Mouse (Mus musculus) ES-Bruce4 (cell line): ENCODE data around the gene Lysmd4. TPM values are rescaled to one million over a fixed set of nuclear protein-coding genes. Genes with fewer than 3 reads are reported as not detected.

Experiments used
- H3K27ac ChIP-seq: 2 replicates; pipeline ENCODE4 v1.5.1; 2012; ENCODE audit warnings: low read length, inconsistent platforms; ENCODE audit not compliant: insufficient read depth
- H3K27me3 ChIP-seq: 2 replicates; pipeline ENCODE4 v1.6.1; 2012; ENCODE audit warnings: mild to moderate bottlenecking, low read length, inconsistent platforms; ENCODE audit not compliant: control insufficient read depth, poor library complexity, insufficient read depth, severe bottlenecking
- H3K36me3 ChIP-seq: 2 replicates; pipeline ENCODE4 v1.6.1; 2012; ENCODE audit warnings: inconsistent platforms, mild to moderate bottlenecking, low read length, moderate library complexity; ENCODE audit not compliant: control insufficient read depth, poor library complexity, insufficient read depth, severe bottlenecking
- H3K4me1 ChIP-seq: one replicate; pipeline ENCODE4 v1.8.1; 2011; ENCODE audit warnings: low read length; ENCODE audit not compliant: control insufficient read depth, insufficient read depth
- H3K4me3 ChIP-seq: 2 replicates; pipeline ENCODE4 v1.5.1; 2011; ENCODE audit warnings: low read depth, mild to moderate bottlenecking, low read length
- H3K9ac ChIP-seq: 2 replicates; pipeline ENCODE4 v1.6.1; 2012; ENCODE audit warnings: low read depth, mild to moderate bottlenecking, inconsistent platforms; ENCODE audit not compliant: poor library complexity, severe bottlenecking
- H3K9me3 ChIP-seq: replicated peaks from 2 replicates; pipeline ENCODE4 v1.6.1; 2012; ENCODE audit warnings: mild to moderate bottlenecking, low read length, inconsistent platforms; ENCODE audit not compliant: control insufficient read depth, poor library complexity, insufficient read depth, severe bottlenecking
- CTCF ChIP-seq: IDR thresholded peaks from one replicate; pipeline ENCODE4 v1.8.1; 2011; ENCODE audit warnings: low read depth, low read length
- EP300 ChIP-seq: IDR thresholded peaks from 2 replicates; pipeline ENCODE4 v1.6.1; 2011; ENCODE audit warnings: low read depth, low read length; ENCODE audit not compliant: insufficient read depth
- POLR2A ChIP-seq: IDR thresholded peaks from one replicate; pipeline ENCODE4 v1.8.1; 2011; ENCODE audit warnings: low read length; ENCODE audit not compliant: insufficient read depth
- polyA plus RNA-seq: library from polyadenylated mRNA; stranded (reverse); fragments of >200 nt; gene quantifications from 2 replicates; pipeline ENCODE4 v1.2.4, GENCODE M21; 2011; ENCODE audit warnings: low read depth; ENCODE audit not compliant: missing spikeins, insufficient read depth, insufficient read length

Lysmd4 gene
- polyA plus RNA-seq, 1 experiment, result 6.8 TPM

DNA sequence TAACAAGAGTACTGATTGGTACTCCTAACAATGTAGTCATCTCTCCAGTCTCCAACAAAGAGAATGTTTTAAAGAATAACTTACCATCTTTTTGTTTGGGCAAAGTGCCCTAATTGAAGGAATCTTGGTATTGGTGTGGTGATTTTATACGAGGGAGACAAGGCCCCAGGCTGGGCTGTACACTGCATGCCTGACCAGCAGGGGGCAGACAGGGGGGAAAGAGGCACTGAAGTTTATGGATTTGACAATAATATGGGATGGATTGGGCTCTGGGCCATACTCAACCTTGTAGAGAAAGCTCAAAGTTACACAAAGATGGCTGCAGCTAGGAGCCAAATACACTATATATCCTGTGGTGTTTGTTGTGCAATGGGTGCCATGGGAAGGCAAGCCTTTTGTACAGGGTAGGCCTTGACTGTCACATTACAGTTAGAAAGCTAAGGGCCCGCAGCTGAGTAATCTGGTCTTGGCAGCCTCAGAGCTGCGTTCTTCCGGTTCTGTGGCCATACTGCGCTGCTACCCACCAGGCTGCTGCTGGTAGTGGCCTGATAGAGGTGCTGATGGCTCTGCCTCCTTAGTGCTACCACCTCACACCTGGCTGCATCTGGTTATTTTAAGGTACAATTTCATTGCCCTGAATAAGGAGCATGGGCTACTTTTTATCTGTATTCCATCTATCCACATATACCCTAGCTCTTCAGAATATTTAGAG, 6.7 kb downstream of the Lysmd4 start:
- Histone ChIP-seq H3K4me1 (no peaks in the 10 kb centered on the region), H3K4me3 (no peak overlapping the region), H3K27me3 (no peaks in the 10 kb centered on the region), H3K9ac (no peak overlapping the region), H3K36me3 (no peaks in the 10 kb centered on the region), H3K27ac (no peak overlapping the region), H3K9me3 (no peaks in the 10 kb centered on the region)
- TF ChIP-seq EP300 (no peak), CTCF (peak; percentile 70)

DNA sequence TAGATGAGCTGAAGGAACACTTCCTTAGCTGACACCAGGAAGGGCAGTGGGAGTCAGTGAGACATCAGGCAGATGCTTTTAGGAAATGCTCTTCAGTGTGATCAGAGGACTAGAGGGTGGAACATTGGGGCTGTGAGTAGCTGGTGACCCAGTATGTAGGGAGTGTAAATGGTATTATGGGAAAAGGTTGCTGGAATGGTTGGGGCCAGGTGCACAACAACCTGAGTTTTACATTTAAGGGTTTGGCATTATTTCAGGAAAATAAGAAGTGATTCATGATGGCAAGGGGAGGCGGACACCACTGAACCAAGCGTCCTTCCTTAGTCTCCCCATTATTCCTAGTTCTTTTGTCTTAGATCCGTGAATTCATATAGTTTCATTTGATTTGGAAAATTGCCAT, 7.4 kb downstream of the Lysmd4 start:
- Histone ChIP-seq H3K9me3 (no peaks in the 10 kb centered on the region), H3K9ac (no peak overlapping the region), H3K4me1 (no peaks in the 10 kb centered on the region), H3K27me3 (no peaks in the 10 kb centered on the region), H3K4me3 (no peak overlapping the region), H3K27ac (no peak overlapping the region), H3K36me3 (no peaks in the 10 kb centered on the region)
- TF ChIP-seq EP300 (no peak), POLR2A (no peak), CTCF (no peak)

DNA sequence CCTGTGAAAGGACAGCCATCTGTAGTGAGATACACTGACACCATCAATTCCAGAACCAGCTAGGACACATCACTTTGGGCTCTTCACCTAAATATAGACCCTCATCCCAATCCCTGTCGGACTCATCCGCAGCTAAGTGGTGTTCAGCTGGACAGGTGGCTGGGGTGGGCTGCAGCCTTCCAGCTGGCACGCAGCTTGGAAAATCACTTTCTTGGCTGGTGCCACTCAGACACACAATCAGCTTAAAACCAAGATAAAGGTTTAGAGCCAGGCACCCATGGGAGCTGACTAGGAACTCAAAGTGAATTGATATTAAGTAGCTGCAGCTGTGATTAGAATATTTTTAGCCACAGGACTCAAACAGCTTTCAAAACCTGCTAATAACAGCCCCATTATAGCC, 7.9 kb downstream of the Lysmd4 start:
- TF ChIP-seq CTCF (no peak), POLR2A (no peak), EP300 (no peak)
- Histone ChIP-seq H3K36me3 (no peaks in the 10 kb centered on the region), H3K4me3 (no peak overlapping the region), H3K9me3 (no peaks in the 10 kb centered on the region), H3K4me1 (no peaks in the 10 kb centered on the region), H3K27ac (no peak overlapping the region), H3K9ac (no peak overlapping the region), H3K27me3 (no peaks in the 10 kb centered on the region)

DNA sequence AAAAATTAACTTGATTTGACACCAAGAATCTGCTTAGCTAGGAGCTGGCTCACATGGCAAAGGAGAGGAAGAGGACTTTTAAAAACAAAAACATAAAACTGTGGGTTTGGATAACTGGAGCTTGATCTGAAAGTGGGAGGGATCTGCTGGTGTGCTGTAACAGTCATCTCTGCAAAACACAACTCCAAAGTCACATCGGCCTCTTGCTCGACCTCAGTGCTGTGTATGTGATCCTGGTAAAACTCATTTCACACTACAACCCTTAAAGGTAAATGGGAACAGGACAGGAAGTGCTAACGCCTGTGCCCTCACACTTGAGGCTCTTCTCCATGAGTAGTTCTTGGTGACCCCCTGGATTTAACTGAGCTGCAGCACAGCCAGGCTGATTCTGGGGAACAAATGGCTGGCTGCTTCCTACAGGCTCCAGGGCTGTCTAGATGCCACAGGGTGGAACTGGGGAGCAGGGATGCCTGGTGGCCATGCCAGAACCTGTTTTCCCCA, 8.3 kb downstream of the Lysmd4 start:
- Histone ChIP-seq H3K4me3 (no peak overlapping the region), H3K27me3 (no peaks in the 10 kb centered on the region), H3K4me1 (no peaks in the 10 kb centered on the region), H3K9ac (no peak overlapping the region), H3K9me3 (no peaks in the 10 kb centered on the region), H3K27ac (no peak overlapping the region), H3K36me3 (no peaks in the 10 kb centered on the region)
- TF ChIP-seq EP300 (no peak), CTCF (no peak), POLR2A (no peak)

DNA sequence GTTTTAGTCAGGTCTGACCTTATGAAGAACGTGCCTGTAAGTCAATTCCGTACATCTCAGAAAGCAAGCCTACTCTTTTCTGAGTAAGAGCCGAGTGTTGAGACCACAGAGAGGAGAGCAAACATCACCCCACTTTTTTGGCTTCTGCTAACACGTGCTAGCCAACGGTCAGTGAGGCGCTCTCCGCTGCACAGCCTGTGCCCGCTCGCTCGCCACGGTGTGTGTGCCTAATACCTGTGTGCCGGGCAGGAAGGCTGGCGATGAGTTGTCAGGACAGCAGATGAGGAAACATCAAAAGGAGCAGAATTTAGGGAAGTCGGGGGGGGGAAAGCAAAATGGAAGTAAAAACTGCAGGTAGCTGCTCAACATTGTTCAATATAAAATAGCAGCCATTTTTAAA, 10.2 kb downstream of the Lysmd4 start:
- H3K4me3 ChIP-seq, result no peak overlapping the region
- H3K9me3 ChIP-seq, result no peaks in the 10 kb centered on the region
- H3K27ac ChIP-seq, result no peak overlapping the region
- no peak for TF ChIP-seq CTCF
- no peak for TF ChIP-seq EP300
- no peak for TF ChIP-seq POLR2A
- no peaks in the 10 kb centered on the region for H3K4me1 ChIP-seq
- H3K36me3 ChIP-seq, result no peaks in the 10 kb centered on the region
- no peaks in the 10 kb centered on the region for H3K27me3 ChIP-seq
- no peak overlapping the region for H3K9ac ChIP-seq

DNA sequence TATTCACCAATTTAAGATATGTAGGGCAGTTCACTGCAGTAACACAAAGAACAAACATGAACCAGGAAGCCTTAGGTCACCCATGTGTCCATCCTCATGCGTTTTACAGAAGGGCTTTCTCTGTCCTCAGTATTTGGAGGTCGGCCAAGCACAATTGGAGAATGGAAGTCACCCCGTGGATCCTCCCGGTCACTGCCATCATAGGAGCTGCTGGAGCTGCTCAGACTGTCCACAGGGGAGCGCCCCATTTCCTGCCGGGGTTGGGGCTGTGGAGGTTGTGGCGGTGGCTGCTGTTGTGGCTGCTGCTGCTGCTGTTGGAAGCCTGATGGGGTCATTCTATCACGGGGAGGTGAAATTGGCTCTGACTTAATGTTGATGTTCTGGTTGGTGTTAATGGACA, 12.5 kb downstream of the Lysmd4 start:
- Histone ChIP-seq H3K36me3 (no peaks in the 10 kb centered on the region), H3K27ac (no peak overlapping the region), H3K27me3 (no peaks in the 10 kb centered on the region), H3K4me3 (no peak overlapping the region), H3K9ac (no peak overlapping the region), H3K9me3 (no peaks in the 10 kb centered on the region), H3K4me1 (no peaks in the 10 kb centered on the region)
- TF ChIP-seq POLR2A (no peak), CTCF (peak; percentile 5)
